Mouse (Mus musculus) MEL (cell line): ENCODE measurements around the gene Batf3. TPM values are rescaled to one million over a fixed set of nuclear protein-coding genes. Genes with fewer than 3 reads are reported as not detected.

Experiments used
- DNase-seq: peaks from one replicate; pipeline ENCODE4 v3.0.0; 2011; ENCODE audit warnings: low read depth, low spot score
- H3K27ac ChIP-seq: 2 replicates; pipeline ENCODE4 v1.5.1; 2012; ENCODE audit warnings: low read depth, mild to moderate bottlenecking, control low read depth, low read length, moderate library complexity; ENCODE audit not compliant: control insufficient read depth
- H3K27me3 ChIP-seq, 2 experiments: fragments of 150-350 bp in 1 of 2; sonication (generic) in 1 of 2; 2 replicates each; pipeline ENCODE4 v1.6.1; 2012; ENCODE audit warnings: low read length in 2 of 2, mild to moderate bottlenecking in 2 of 2, improper control_type of control experiment in 1 of 2, moderate library complexity in 1 of 2; ENCODE audit not compliant: insufficient read depth in 2 of 2, control insufficient read depth in 1 of 2
- H3K36me3 ChIP-seq, 2 experiments: 2 replicates each; pipeline ENCODE4 v1.6.1; 2012 to 2014; ENCODE audit warnings: low read length in 2 of 2, improper control_type of control experiment in 1 of 2, inconsistent platforms in 1 of 2, mild to moderate bottlenecking in 1 of 2; ENCODE audit not compliant: insufficient read depth in 2 of 2, control insufficient read depth in 1 of 2
- H3K4me1 ChIP-seq, 2 experiments: fragments of 150-350 bp in 1 of 2; sonication (generic) in 1 of 2; 2 replicates each; pipeline ENCODE4 v1.6.1; 2012; ENCODE audit warnings: low read length in 2 of 2, improper control_type of control experiment in 1 of 2, mild to moderate bottlenecking in 1 of 2; ENCODE audit not compliant: insufficient read depth in 2 of 2, control insufficient read depth in 1 of 2
- H3K4me3 ChIP-seq, 2 experiments: fragments of 150-350 bp in 1 of 2; sonication (generic) in 1 of 2; 2 replicates each; pipeline ENCODE4 v1.5.1; 2012; ENCODE audit warnings: low read depth in 2 of 2, low read length in 2 of 2, mild to moderate bottlenecking in 2 of 2, moderate library complexity in 2 of 2, control low read depth in 1 of 2, improper control_type of control experiment in 1 of 2; ENCODE audit not compliant: control insufficient read depth in 1 of 2, insufficient read depth in 1 of 2
- H3K79me2 ChIP-seq: 2 replicates; pipeline ENCODE4 v1.6.1; 2012; ENCODE audit warnings: mild to moderate bottlenecking, low read length, moderate library complexity; ENCODE audit not compliant: control insufficient read depth, poor library complexity, insufficient read depth
- H3K9ac ChIP-seq: 2 replicates; pipeline ENCODE4 v1.6.1; 2012; ENCODE audit warnings: low read depth, mild to moderate bottlenecking, control low read depth, low read length, moderate library complexity; ENCODE audit not compliant: control insufficient read depth, poor library complexity, severe bottlenecking
- H3K9me3 ChIP-seq: fragments of 150-350 bp; sonication (generic); replicated peaks from 2 replicates; pipeline ENCODE4 v1.6.1; 2012; ENCODE audit warnings: mild to moderate bottlenecking, low read length, improper control_type of control experiment, moderate library complexity; ENCODE audit not compliant: insufficient read depth
- CHD2 ChIP-seq: IDR thresholded peaks from 2 replicates; pipeline ENCODE4 v1.6.1; 2011; ENCODE audit warnings: low read length, improper control_type of control experiment
- CTCF ChIP-seq, 3 experiments: IDR thresholded peaks in 2 of 3; conservative IDR thresholded peaks in 1 of 3; 2 replicates each; pipeline ENCODE4 v1.5.1; 2011 to 2012; ENCODE audit warnings: low read length in 3 of 3, low read depth in 2 of 3, mild to moderate bottlenecking in 2 of 3, improper control_type of control experiment in 1 of 3, inconsistent platforms in 1 of 3, mixed read lengths in 1 of 3, moderate library complexity in 1 of 3; ENCODE audit not compliant: control insufficient read depth in 1 of 3, insufficient read depth in 1 of 3, poor library complexity in 1 of 3, severe bottlenecking in 1 of 3
- E2F4 ChIP-seq: IDR thresholded peaks from 2 replicates; pipeline ENCODE4 v1.6.1; 2011; ENCODE audit warnings: low read depth, low read length, improper control_type of control experiment, borderline replicate concordance
- ELF1 ChIP-seq: IDR thresholded peaks from 2 replicates; pipeline ENCODE4 v1.6.1; 2014; ENCODE audit warnings: low read depth, mild to moderate bottlenecking, inconsistent platforms, low read length, improper control_type of control experiment, moderate library complexity
- MAFK ChIP-seq: IDR thresholded peaks from 2 replicates; pipeline ENCODE4 v1.6.1; 2011; ENCODE audit warnings: low read depth, mild to moderate bottlenecking, low read length, improper control_type of control experiment, borderline replicate concordance
- MAX ChIP-seq: IDR thresholded peaks from 2 replicates; pipeline ENCODE4 v1.6.1; 2011; ENCODE audit warnings: low read length, improper control_type of control experiment
- MEF2A ChIP-seq: IDR thresholded peaks from 2 replicates; pipeline ENCODE4 v1.6.1; 2014; ENCODE audit warnings: low read depth, mild to moderate bottlenecking, inconsistent platforms, low read length, improper control_type of control experiment; ENCODE audit not compliant: poor library complexity, insufficient replicate concordance, severe bottlenecking; ENCODE audit errors: extremely low read depth
- MXI1 ChIP-seq: IDR thresholded peaks from 2 replicates; pipeline ENCODE4 v1.6.1; 2011; ENCODE audit warnings: mild to moderate bottlenecking, low read depth, low read length, improper control_type of control experiment
- MYC ChIP-seq: IDR thresholded peaks from 2 replicates; pipeline ENCODE4 v1.6.1; 2011; ENCODE audit warnings: low read depth, mild to moderate bottlenecking, low read length, improper control_type of control experiment, moderate library complexity
- NELFE ChIP-seq: IDR thresholded peaks from 2 replicates; pipeline ENCODE4 v1.6.1; 2011; ENCODE audit warnings: low read depth, low read length, improper control_type of control experiment
- POLR2AphosphoS2 ChIP-seq: IDR thresholded peaks from 2 replicates; pipeline ENCODE4 v1.6.1; 2011; ENCODE audit warnings: low read length, improper control_type of control experiment
- RCOR1 ChIP-seq: IDR thresholded peaks from 2 replicates; pipeline ENCODE4 v1.6.1; 2012; ENCODE audit warnings: low read depth, mild to moderate bottlenecking, inconsistent platforms, low read length, improper control_type of control experiment
- SIN3A ChIP-seq: IDR thresholded peaks from 2 replicates; pipeline ENCODE4 v1.6.1; 2012; ENCODE audit warnings: low read length, improper control_type of control experiment, inconsistent platforms
- TAL1 ChIP-seq: IDR thresholded peaks from 2 replicates; pipeline ENCODE4 v1.6.1; 2012; ENCODE audit warnings: mild to moderate bottlenecking, inconsistent platforms, low read length, moderate library complexity, mixed read lengths
- TCF12 ChIP-seq: IDR thresholded peaks from 2 replicates; pipeline ENCODE4 v1.6.1; 2014; ENCODE audit warnings: low read depth, mild to moderate bottlenecking, inconsistent platforms, low read length, improper control_type of control experiment, moderate library complexity
- USF1 ChIP-seq: IDR thresholded peaks from 2 replicates; pipeline ENCODE4 v1.6.1; 2014; ENCODE audit warnings: low read depth, mild to moderate bottlenecking, inconsistent platforms, low read length, improper control_type of control experiment, moderate library complexity
- USF2 ChIP-seq, 2 experiments: IDR thresholded peaks; 2 replicates each; pipeline ENCODE4 v1.6.1; 2011 to 2012; ENCODE audit warnings: improper control_type of control experiment in 2 of 2, low read length in 2 of 2, borderline replicate concordance in 1 of 2, inconsistent platforms in 1 of 2, low read depth in 1 of 2, mild to moderate bottlenecking in 1 of 2; ENCODE audit not compliant: insufficient read depth in 1 of 2
- polyA plus RNA-seq, 2 experiments: library from polyadenylated mRNA; stranded (reverse) in 1 of 2; unstranded in 1 of 2; fragments of >175 nt in 1 of 2; fragments of >200 nt in 1 of 2; gene quantifications; 2 replicates each; pipeline versions ENCODE4 v1.2.1 to v1.2.4; 2012; ENCODE audit warnings: low replicate concordance in 2 of 2, low read depth in 1 of 2; ENCODE audit not compliant: insufficient read length in 2 of 2, insufficient read depth in 1 of 2, missing spikeins in 1 of 2
- total RNA-seq: library from RNA; depleted of rRNA; stranded (reverse); fragments of 300-350 nt; gene quantifications from 2 replicates; pipeline ENCODE4 v1.2.3, GENCODE M21; 2012

The Batf3 gene
- total and polyA plus RNA-seq, 3 experiments, result 1.5 to 2.4 TPM; not detected in 1

GRCm38 (mm10) chr1:191071613-191072012 lies 26.0 kb upstream of the Batf3 start:
- Histone ChIP-seq H3K79me2 (no peaks in the 10 kb centered on the region; the same call in 1 of the 2 replicates), H3K9me3 (no peaks in the 10 kb centered on the region), H3K4me1 (peaks cover 4 to 5% of the 10 kb centered on the region in 2 experiments; a peak in 2 of 4 replicates), H3K27ac (no peak overlapping the region), H3K36me3 (peaks cover 4 to 31% of the 10 kb centered on the region in 2 experiments; a peak in 3 of 4 replicates), H3K9ac (no peak overlapping the region), H3K4me3 (no peak overlapping the region), H3K27me3 (no peaks in the 10 kb centered on the region)
- TF ChIP-seq SIN3A, result no peak
- TF ChIP-seq MAFK, result no peak
- TF ChIP-seq TCF12, result no peak
- no peak for TF ChIP-seq CHD2
- TF ChIP-seq ELF1, result no peak
- TF ChIP-seq MEF2A, result no peak
- TF ChIP-seq RCOR1, result no peak
- TF ChIP-seq USF2 (IDR thresholded peaks at IDR 0.05; ENCODE audit: borderline replicate concordance in 1 of 2, insufficient read depth in 1 of 2, low read depth in 1 of 2, low read length in 2 of 2), result no peak
- TF ChIP-seq CTCF (IDR thresholded peaks at IDR 0.05 in 2 of 3, conservative IDR thresholded peaks at IDR 0.05 in 1 of 3; ENCODE audit: control insufficient read depth in 1 of 3, insufficient read depth in 1 of 3, low read depth in 2 of 3, low read length in 3 of 3, poor library complexity in 1 of 3, severe bottlenecking in 1 of 3), result no peak
- TF ChIP-seq E2F4, result no peak
- TF ChIP-seq MYC, result no peak
- TF ChIP-seq MAX, result no peak
- no peak for TF ChIP-seq USF1
- TF ChIP-seq POLR2AphosphoS2, result no peak
- TF ChIP-seq MXI1, result no peak
- TF ChIP-seq NELFE, result no peak
- DNase-seq, result no peak

GRCm38 (mm10) chr1:191072329-191072913 lies 25.2 kb upstream of the Batf3 start:
- Histone ChIP-seq H3K4me1 (peaks cover 4 to 5% of the 10 kb centered on the region in 2 experiments; a peak in 2 of 4 replicates), H3K9me3 (no peaks in the 10 kb centered on the region), H3K36me3 (peaks cover 4 to 37% of the 10 kb centered on the region in 2 experiments; a peak in 3 of 4 replicates), H3K4me3 (no peak overlapping the region), H3K27ac (no peak overlapping the region), H3K27me3 (no peaks in the 10 kb centered on the region), H3K9ac (no peak overlapping the region), H3K79me2 (no peaks in the 10 kb centered on the region; the same call in 1 of the 2 replicates)
- DNase-seq, result no peak
- TF ChIP-seq TAL1, result no peak
